Mouse (Mus musculus) lung, postnatal 14 days (tissue): Measurements from ENCODE around the gene Rcvrn.

ENCODE experiments used
- DNase-seq: peaks from one replicate; pipeline ENCODE4 v3.0.0; 2021

The Rcvrn gene

GRCm38 (mm10) chr11:67672140-67672539 lies 23.0 kb upstream of the Rcvrn start:
- no peak for DNase-seq

DNA sequence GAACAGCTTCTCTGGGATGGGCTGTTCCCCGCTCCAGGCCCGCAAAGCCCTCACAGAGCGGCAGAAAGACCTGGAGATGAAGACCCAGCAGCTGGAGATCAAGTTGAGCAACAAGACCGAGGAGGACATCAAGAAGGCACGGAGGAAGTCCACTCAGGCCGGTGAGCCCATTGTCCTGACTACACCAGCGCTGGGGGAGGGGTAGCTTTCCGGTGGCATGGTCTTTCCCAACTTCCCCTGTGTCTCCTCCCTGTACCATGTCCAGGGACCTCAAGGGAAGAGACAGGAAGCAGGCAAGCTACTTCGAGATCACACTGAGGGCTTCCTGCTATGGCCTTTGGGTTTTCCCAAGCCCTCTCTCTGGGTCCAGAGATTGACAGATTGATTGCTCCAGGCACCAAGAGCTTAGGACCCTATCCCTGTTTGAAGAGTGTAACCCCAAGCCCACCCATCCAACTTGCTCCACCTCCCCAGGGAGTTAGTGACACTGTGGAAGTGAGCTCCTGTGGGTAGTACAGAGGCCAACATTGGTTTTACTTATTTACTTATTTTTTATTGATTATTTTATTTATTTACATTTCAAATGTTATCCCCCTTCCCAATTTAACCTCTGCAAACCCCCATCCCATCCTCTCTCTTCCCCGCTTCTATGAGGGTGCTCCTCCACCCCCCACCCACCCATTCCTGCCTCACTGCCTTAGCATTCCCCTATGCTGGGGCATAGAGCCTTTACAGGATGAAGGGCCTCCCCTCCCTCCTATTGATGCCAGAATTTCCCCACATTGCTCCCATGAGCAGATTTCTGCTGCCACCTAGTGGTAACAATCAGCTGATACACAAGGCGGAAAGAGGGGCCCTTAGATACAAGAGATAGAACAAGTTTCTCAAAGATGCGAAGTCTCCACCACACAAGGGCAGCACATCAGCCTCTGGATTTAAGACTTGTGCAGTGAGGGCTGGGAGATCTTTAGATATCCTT lies 19.3 kb upstream of the Rcvrn start:
- peak; percentile 69 for DNase-seq

GRCm38 (mm10) chr11:67679300-67679699 lies 15.8 kb upstream of the Rcvrn start:
- no peak for DNase-seq

GRCm38 (mm10) chr11:67679930-67680329 lies 15.2 kb upstream of the Rcvrn start:
- DNase-seq: no peak

GRCm38 (mm10) chr11:67681871-67682270 lies 13.3 kb upstream of the Rcvrn start:
- no peak for DNase-seq

- DNase-seq: no peak
These were observed 9.0 kb upstream of the Rcvrn start for GRCm38 (mm10) chr11:67686109-67686508.

DNA sequence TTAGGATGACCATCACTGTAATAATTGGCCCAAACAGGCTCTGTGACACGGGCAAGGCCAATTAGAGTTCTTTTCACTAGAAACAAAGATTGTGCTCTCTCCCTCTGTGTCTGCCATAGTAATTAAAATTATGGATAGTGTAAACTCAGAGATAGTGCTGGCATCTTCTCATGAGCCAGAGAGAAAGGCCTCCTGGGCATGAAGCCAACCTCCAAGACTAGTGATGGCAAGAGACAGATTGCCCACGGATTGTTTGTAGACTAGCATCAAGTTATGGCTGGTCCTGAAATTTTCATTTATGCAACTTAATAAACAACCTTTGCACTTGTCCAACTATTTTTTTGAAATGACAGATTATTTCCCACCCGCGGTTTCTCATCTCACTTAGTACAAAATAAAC lies 17.9 kb downstream of the Rcvrn start:
- no peak for DNase-seq

DNA sequence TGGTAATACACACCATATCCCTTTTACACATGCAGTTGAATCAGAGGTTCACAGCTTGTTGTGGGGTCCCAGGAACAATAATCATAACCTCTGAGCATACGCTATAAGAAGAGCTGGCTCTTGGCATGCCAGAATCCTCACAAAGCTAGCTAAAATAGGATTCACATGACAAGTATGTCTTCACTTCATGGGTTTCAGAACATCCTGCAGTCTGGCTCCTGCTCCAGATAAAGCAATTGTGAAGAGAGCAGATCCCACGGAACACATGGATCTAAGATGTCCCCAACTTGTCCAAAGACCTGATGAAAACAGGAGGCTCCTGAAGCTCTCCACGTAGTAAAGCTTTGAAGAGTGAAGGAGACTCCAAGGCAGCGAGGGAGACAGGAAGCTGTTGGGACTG lies 20.3 kb downstream of the Rcvrn start:
- DNase-seq: no peak

- no peak for DNase-seq
These were observed 26.4 kb downstream of the Rcvrn start for GRCm38 (mm10) chr11:67721485-67721884.

GRCm38 (mm10) chr11:67722399-67723156 lies 27.5 kb downstream of the Rcvrn start:
- no peak for DNase-seq

- no peak for DNase-seq
These were observed 28.3 kb downstream of the Rcvrn start for GRCm38 (mm10) chr11:67723231-67724013.

GRCm38 (mm10) chr11:67727095-67727494 lies 32.0 kb downstream of the Rcvrn start:
- DNase-seq: no peak

DNA sequence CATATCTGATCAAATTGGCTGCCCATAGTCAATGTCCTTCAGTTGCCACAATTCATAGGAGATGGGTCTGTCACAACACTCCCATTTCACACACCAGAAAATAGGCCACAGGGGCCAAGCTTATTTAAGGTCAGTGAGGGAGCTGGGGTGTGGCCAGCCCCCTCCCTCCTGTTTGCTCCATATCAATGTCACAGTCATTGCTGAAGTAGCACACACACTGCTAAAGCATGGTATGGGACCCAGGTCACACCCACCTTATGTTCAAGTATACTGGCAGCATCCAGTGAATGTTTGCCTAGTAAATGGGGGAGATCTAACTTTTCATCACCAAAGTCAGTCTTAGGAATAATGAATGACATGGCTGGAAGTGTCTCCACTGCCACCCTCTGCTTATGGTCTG lies 33.6 kb downstream of the Rcvrn start:
- DNase-seq: no peak

DNA sequence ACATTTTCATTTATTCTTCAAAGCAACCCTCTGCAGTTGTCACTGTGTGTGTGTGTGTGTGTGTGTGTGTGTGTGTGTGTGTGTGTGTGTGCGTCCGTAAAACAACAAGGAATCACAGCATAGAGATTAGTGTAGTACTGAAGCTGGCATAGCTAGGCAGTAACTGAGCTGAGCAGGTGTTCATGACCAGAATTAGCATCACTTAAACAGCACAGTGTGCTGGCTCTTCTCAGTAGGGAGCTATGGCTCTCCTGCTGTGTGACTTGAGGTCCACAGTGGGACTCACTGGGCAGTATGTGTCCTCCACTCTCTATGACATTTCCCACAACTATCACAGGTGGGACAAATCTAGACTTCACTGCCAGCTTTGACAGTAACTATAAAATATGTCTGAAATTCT lies 35.9 kb downstream of the Rcvrn start:
- DNase-seq: no peak

GRCm38 (mm10) chr11:67733726-67734125 lies 38.6 kb downstream of the Rcvrn start:
- DNase-seq: no peak

DNA sequence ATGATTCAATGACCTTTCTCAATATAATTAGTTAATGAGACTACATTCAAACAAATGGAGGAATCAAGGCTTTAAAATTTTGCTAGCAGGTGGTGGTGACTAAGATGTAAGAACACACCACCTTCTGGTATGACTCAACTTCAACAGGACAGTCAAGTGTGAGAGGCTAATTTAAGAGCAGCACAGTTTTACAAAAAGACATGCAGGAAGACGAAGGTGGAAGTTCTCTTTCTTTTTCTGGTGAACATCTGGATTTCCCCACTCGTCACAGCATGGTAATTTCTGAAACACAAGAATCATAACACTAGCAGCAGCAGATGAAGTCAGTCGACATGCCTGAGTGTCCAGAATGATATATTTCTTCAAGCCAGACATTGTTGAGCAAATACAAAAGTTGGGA lies 39.5 kb downstream of the Rcvrn start:
- no peak for DNase-seq

DNA sequence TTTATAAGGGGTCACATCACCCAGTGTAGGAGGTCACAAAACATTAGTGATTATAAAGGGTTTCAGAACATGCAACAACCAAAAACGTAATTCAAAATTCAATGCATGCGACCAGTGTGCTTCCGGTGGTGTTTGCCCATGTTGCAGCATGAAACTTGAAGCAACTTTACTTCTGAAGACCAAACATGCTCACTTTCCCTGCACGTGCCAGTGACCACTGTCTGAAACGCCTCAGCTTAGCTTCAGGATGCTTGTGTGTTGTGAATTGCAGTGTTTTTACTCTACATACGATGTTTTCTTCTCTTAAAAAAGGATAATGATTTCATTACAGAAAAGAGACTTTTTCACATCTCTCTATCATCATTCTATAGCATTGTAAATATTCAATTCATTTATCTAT lies 43.2 kb downstream of the Rcvrn start:
- DNase-seq: no peak

- no peak for DNase-seq
These were observed 43.8 kb downstream of the Rcvrn start for GRCm38 (mm10) chr11:67738846-67739490.

- no peak for DNase-seq
These were observed 46.4 kb downstream of the Rcvrn start for GRCm38 (mm10) chr11:67741569-67741968.
